Mouse (Mus musculus) G1E (cell line): ENCODE data around the gene Pih1d1. TPM values are rescaled to one million over a fixed set of nuclear protein-coding genes. Genes with fewer than 3 reads are reported as not detected.
A peak's percentile ranks its signal among the peaks of the same experiment; 100 is the strongest.

Experiments used
- ATAC-seq: 2 replicates; pipeline ENCODE4 v1.8.0; 2016; ENCODE audit warnings: mild to moderate bottlenecking; ENCODE audit not compliant: insufficient number of reproducible peaks, poor library complexity, low FRiP score, severe bottlenecking; ENCODE audit errors: extremely low read depth
- DNase-seq: peaks from one replicate; pipeline ENCODE4 v3.0.0; 2012; ENCODE audit warnings: low spot score
- H3K27me3 ChIP-seq: 2 replicates; pipeline ENCODE4 v1.6.1; 2012; ENCODE audit warnings: mild to moderate bottlenecking, low read length, inconsistent platforms; ENCODE audit not compliant: insufficient read depth
- H3K36me3 ChIP-seq: replicated peaks from 2 replicates; pipeline ENCODE3; 2012; ENCODE audit warnings: mild to moderate bottlenecking, inconsistent platforms
- H3K4me1 ChIP-seq: 2 replicates; pipeline ENCODE4 v1.6.1; 2012; ENCODE audit warnings: low read depth, low read length, inconsistent platforms, mixed read lengths; ENCODE audit not compliant: insufficient read depth
- H3K4me3 ChIP-seq: 2 replicates; pipeline ENCODE4 v1.5.1; 2012; ENCODE audit warnings: low read depth, mild to moderate bottlenecking, inconsistent platforms, low read length, moderate library complexity, mixed read lengths
- H3K9me3 ChIP-seq: replicated peaks from 2 replicates; pipeline ENCODE4 v1.6.1; 2012; ENCODE audit warnings: inconsistent platforms
- CTCF ChIP-seq: IDR thresholded peaks from 2 replicates; pipeline ENCODE4 v1.5.1; 2012; ENCODE audit warnings: low read depth, low read length, inconsistent platforms, mixed read lengths
- GATA1 ChIP-seq: IDR thresholded peaks from 2 replicates; pipeline ENCODE4 v1.6.1; 2012; ENCODE audit warnings: borderline replicate concordance, low read length, inconsistent platforms, mixed read lengths
- GATA2 ChIP-seq: IDR thresholded peaks from 2 replicates; pipeline ENCODE4 v1.6.1; 2012; ENCODE audit warnings: low read depth, low read length, inconsistent platforms, borderline replicate concordance
- POLR2AphosphoS5 ChIP-seq: IDR thresholded peaks from 2 replicates; pipeline ENCODE4 v1.6.1; 2012; ENCODE audit warnings: low read depth, low read length, inconsistent platforms; ENCODE audit not compliant: insufficient replicate concordance
- TAL1 ChIP-seq: conservative IDR thresholded peaks from 2 replicates; pipeline ENCODE4 v1.6.1; 2012; ENCODE audit warnings: low read depth, low read length, inconsistent platforms, mixed read lengths
- polyA plus RNA-seq: library from polyadenylated mRNA; stranded (reverse); fragments of >175 nt; gene quantifications from 2 replicates; pipeline ENCODE4 v1.2.3, GENCODE M21; 2012
- total RNA-seq, 2 experiments: library from RNA; stranded (forward) in 1 of 2; stranded (reverse) in 1 of 2; fragments of 200-1000 nt in 1 of 2; fragments of >200 nt in 1 of 2; fragmentation: Nextera tagmentation in 1 of 2; gene quantifications; 2 replicates each; pipeline ENCODE4 v1.2.3; 2014 to 2017

Pih1d1 gene
- total and polyA plus RNA-seq, 3 experiments: 46.4 to 82.8 (median 60.9) TPM

DNA sequence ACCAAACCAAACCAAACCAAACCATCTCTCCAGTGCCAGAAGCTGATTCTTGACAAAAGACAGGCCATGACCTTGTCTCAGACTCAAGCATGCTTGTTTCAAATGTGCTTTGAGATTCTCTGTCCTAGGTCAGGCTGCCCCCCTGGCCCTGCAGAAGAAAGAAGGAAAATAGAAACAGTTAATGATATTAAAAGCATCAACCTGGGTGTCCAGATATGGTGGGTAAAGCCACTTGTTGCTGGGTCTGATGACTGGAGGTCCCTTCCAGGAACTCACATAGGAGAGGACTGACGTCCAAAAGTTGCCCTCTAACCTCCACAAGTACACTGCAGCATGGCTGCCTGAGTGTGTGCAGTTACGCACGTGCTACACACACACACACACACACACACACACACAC lies 6.8 kb downstream of the Pih1d1 start:
- TF ChIP-seq GATA1: no peak
- no peak for TF ChIP-seq TAL1
- TF ChIP-seq GATA2: no peak
- TF ChIP-seq CTCF: no peak
- no peak for TF ChIP-seq POLR2AphosphoS5

DNA sequence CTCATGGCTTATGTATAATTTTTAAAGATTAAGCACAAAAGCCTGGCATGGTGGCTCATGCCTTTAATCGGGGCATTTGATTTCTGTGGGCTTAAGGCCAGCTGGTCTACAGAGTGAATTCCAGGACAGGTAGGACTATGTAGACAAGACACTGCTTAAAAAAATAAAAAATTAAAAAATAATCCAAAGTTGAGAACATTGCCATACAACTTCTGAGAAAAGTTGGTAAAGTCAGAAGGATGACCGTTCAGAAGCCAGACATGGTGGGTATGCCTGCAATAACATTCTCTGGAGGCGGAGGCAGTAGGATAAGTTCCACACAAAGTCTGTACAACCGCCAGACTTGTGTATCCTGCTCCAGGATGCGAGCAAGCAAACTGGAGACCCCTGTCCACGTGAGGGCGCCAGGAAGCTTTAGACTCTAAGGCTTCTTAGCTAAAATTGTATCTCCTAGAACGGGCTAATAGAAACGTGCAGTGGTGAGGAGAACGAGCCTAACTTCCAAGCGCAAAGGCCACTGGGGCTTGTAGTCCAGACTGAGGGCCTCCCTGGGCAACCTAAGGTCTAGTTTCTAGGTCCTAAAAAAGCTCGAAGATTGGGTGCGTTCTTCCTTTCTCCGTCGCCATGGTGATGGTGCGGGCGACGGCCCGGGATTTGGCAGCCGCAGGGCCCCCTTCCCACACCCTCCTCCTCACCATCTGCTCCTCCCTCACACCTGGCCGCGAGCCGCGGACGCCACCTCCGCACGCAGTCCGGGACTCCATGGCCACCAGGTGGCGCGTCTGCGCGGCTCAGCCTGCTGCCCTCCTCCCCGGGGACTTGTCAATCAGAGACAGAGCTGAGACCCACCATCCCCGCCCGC lies 7.7 kb downstream of the Pih1d1 start:
- DNase-seq (peak; percentile 85), ATAC-seq (0 out of 2 replicates have a peak, but pooled peaks have one; percentile 40)
- Histone ChIP-seq H3K4me3 (peak overlapping the region; percentile 70), H3K27me3 (peaks cover 43% of the 10 kb centered on the region), H3K36me3 (peaks cover 43% of the 10 kb centered on the region), H3K4me1 (peaks cover 33% of the 10 kb centered on the region), H3K9me3 (no peaks in the 10 kb centered on the region)
- peak; percentile 78 for TF ChIP-seq CTCF
- no peak for TF ChIP-seq POLR2AphosphoS5
- no peak for TF ChIP-seq GATA2
- TF ChIP-seq TAL1: no peak
- TF ChIP-seq GATA1: no peak

More for the DNA sequence above, 6.8 kb downstream of the Pih1d1 start:
- Histone ChIP-seq H3K36me3 (peaks cover 53% of the 10 kb centered on the region), H3K4me1 (peaks cover 39% of the 10 kb centered on the region), H3K4me3 (no peak overlapping the region), H3K27me3 (peaks cover 36% of the 10 kb centered on the region), H3K9me3 (no peaks in the 10 kb centered on the region)
- no peak for ATAC-seq
- no peak for DNase-seq

GRCm38 (mm10) chr7:45162551-45162950 lies 8.4 kb downstream of the Pih1d1 start:
- no peak for DNase-seq
- peak overlapping the region; percentile 70; the same call in 1 of the 2 replicates for H3K4me3 ChIP-seq
- H3K4me1 ChIP-seq: peaks cover 33% of the 10 kb centered on the region
- no peak for TF ChIP-seq POLR2AphosphoS5
- no peak for TF ChIP-seq GATA2
- no peak for TF ChIP-seq GATA1
- TF ChIP-seq TAL1: no peak
- TF ChIP-seq CTCF: no peak
- no peak for ATAC-seq
- no peaks in the 10 kb centered on the region for H3K9me3 ChIP-seq
- peaks cover 37% of the 10 kb centered on the region for H3K36me3 ChIP-seq
- H3K27me3 ChIP-seq: peaks cover 48% of the 10 kb centered on the region

GRCm38 (mm10) chr7:45162996-45163615 lies 9.0 kb downstream of the Pih1d1 start:
- H3K9me3 ChIP-seq: no peaks in the 10 kb centered on the region
- DNase-seq: no peak
- peaks cover 54% of the 10 kb centered on the region for H3K27me3 ChIP-seq
- H3K4me3 ChIP-seq: no peak overlapping the region
- TF ChIP-seq GATA1: no peak
- no peak for TF ChIP-seq POLR2AphosphoS5
- no peak for TF ChIP-seq CTCF
- TF ChIP-seq GATA2: no peak
- no peak for TF ChIP-seq TAL1
- H3K36me3 ChIP-seq: peaks cover 31% of the 10 kb centered on the region
- ATAC-seq: no peak
- peaks cover 33% of the 10 kb centered on the region for H3K4me1 ChIP-seq

- no peak for DNase-seq
- peaks cover 23% of the 10 kb centered on the region for H3K36me3 ChIP-seq
- H3K4me1 ChIP-seq: peaks cover 31% of the 10 kb centered on the region
- ATAC-seq: no peak
- TF ChIP-seq GATA2 (no peak), POLR2AphosphoS5 (no peak), CTCF (no peak), GATA1 (no peak), TAL1 (no peak)
- peaks cover 5% of the 10 kb centered on the region for H3K9me3 ChIP-seq
- peaks cover 61% of the 10 kb centered on the region for H3K27me3 ChIP-seq
- peak within 1 kb of the TSS; percentile 60 for H3K4me3 ChIP-seq
Observed at GRCm38 (mm10) chr7:45163735-45164490, 9.8 kb downstream of the Pih1d1 start, which contains the start of gene Slc17a7. Slc17a7 (plus strand) TSS chr7:45163949.

DNA sequence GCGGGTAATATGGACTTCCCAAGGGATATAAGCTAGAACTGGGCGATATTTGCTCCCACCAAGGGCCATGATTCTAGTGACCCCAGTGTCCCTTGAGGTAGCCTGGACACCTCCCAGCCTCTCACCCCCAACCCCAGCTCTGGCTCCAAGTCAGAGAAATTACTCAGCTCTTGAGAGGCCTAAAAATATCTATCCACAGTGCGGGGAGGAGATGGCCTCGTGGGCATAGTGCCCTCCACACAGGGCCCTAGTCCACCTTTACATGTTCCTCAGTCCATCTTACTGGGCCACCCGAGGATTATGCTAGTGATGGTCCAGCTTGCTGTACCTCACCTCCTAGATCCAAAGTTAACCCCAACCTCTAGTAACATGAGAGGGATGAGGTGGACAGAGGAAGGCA lies 10.7 kb downstream of the Pih1d1 start:
- H3K36me3 ChIP-seq: peaks cover 14% of the 10 kb centered on the region
- peaks cover 61% of the 10 kb centered on the region for H3K27me3 ChIP-seq
- ATAC-seq: no peak
- TF ChIP-seq TAL1 (no peak), POLR2AphosphoS5 (no peak), CTCF (no peak)
- DNase-seq: no peak
- H3K4me3 ChIP-seq: no peak overlapping the region
- H3K4me1 ChIP-seq: peaks cover 31% of the 10 kb centered on the region
- peaks cover 12% of the 10 kb centered on the region for H3K9me3 ChIP-seq
